Mouse (Mus musculus) layer of hippocampus, adult 2 months (tissue): ENCODE results near the gene Ppp1r14b. TPM values are rescaled to one million over a fixed set of nuclear protein-coding genes. Genes with fewer than 3 reads are reported as not detected.

Experiments
- DNase-seq, 2 experiments: peaks; one replicate each; pipeline ENCODE4 v3.0.0; 2022; ENCODE audit warnings: low spot score in 2 of 2
- H3K27ac ChIP-seq: fragments of 200-600 bp; 2 replicates; pipeline ENCODE4 v1.8.1; 2022
- H3K4me3 ChIP-seq: fragments of 200-600 bp; 2 replicates; pipeline ENCODE4 v1.8.1; 2022; ENCODE audit warnings: mild to moderate bottlenecking
- CTCF ChIP-seq: fragments of 200-600 bp; conservative IDR thresholded peaks from 2 replicates; pipeline ENCODE4 v1.8.1; 2022; ENCODE audit warnings: antibody characterized with exemption, mild to moderate bottlenecking, moderate library complexity
- total RNA-seq, 2 experiments: library from RNA; stranded (reverse); gene quantifications; 2 replicates each; pipeline ENCODE4 v1.2.3; 2021

Ppp1r14b gene
- total RNA-seq, 2 experiments from 2014 or later, result 68.2 to 71.4 TPM

GRCm38 (mm10) chr19:7020224-7020641, 45.5 kb downstream of the Ppp1r14b start:
- TF ChIP-seq CTCF, result peak; percentile 81
- no peak for DNase-seq
- H3K27ac ChIP-seq, result no peak overlapping the region; the same call in 1 of the 2 replicates

More at GRCm38 (mm10) chr19:7020224-7020641, 45.5 kb downstream of the Ppp1r14b start:
- no peak overlapping the region for H3K4me3 ChIP-seq

Other genes starting within 250 kb of the Ppp1r14b start
- gene Rps6ka4, start 134.3 kb upstream of the Ppp1r14b start, total RNA-seq, result 10 to 100 TPM; 38.3 to 39.1 TPM
- gene Ccdc88b, start 116.8 kb upstream of the Ppp1r14b start, total RNA-seq, result 10 to 100 TPM; 14.6 to 15.7 TPM
- 10 to 100 TPM; 48.4 to 49.3 TPM for gene Trmt112, start 65.3 kb upstream of the Ppp1r14b start, total RNA-seq
- gene Prdx5, start 64.9 kb upstream of the Ppp1r14b start, total RNA-seq, result 100 to 1,000 TPM; 361 to 395 TPM
- gene Esrra, start 53.2 kb upstream of the Ppp1r14b start, total RNA-seq, result 10 to 100 TPM; 56.9 to 63.4 TPM
- gene Catsperz, start 49.6 kb upstream of the Ppp1r14b start, total RNA-seq, result 10 to 100 TPM; 10.8 to 12.5 TPM
- 10 to 100 TPM; 15.3 to 18.2 TPM for gene Kcnk4, start 40.5 kb upstream of the Ppp1r14b start, total RNA-seq
- gene Bad, start 33.1 kb upstream of the Ppp1r14b start, total RNA-seq, result 10 to 100 TPM; 43.1 to 43.8 TPM
- gene Gpr137, start 32.5 kb upstream of the Ppp1r14b start, total RNA-seq, result 100 to 1,000 TPM in 1 of 2 experiments, 10 to 100 TPM in 1; 100.0 to 105 TPM
- gene Plcb3, start 1.5 kb downstream of the Ppp1r14b start, total RNA-seq, result 10 to 100 TPM; 14.8 to 17.4 TPM
- gene Fkbp2, start 5.5 kb downstream of the Ppp1r14b start, total RNA-seq, result 10 to 100 TPM; 81.1 to 83.7 TPM
- gene Vegfb, start 12.7 kb downstream of the Ppp1r14b start, total RNA-seq, result 10 to 100 TPM; 85.2 to 88.0 TPM
- 10 to 100 TPM; 26.1 to 27.6 TPM for gene Dnajc4, start 17.6 kb downstream of the Ppp1r14b start, total RNA-seq
- gene Nudt22, start 21.1 kb downstream of the Ppp1r14b start, total RNA-seq, result 10 to 100 TPM; 13.2 to 15.5 TPM
- gene Trpt1, start 21.2 kb downstream of the Ppp1r14b start, total RNA-seq, result 10 to 100 TPM; 17.4 to 19.2 TPM
- gene Fermt3, start 44.5 kb downstream of the Ppp1r14b start, total RNA-seq, result 1 to 10 TPM; 3.6 to 5.0 TPM
- gene Stip1, start 65.0 kb downstream of the Ppp1r14b start, total RNA-seq, result 100 to 1,000 TPM; 179 to 195 TPM
- gene Macrod1, start 81.8 kb downstream of the Ppp1r14b start, total RNA-seq, result 10 to 100 TPM; 20.3 to 22.4 TPM
- gene Flrt1, start 130.8 kb downstream of the Ppp1r14b start, total RNA-seq, result 10 to 100 TPM; 17.9 to 19.5 TPM
- 100 to 1,000 TPM; 299 TPM for gene Otub1, start 231.3 kb downstream of the Ppp1r14b start, total RNA-seq
- gene Cox8a, start 242.6 kb downstream of the Ppp1r14b start, total RNA-seq, result 1,000 to 10,000 TPM in 1 of 2 experiments, 100 to 1,000 TPM in 1; 959 to 1,016 TPM